ENCODE assay signal across 28 mouse cellular contexts in genomic region chr14:102190786-102191185, GRCm38 (mm10).
A peak's percentile ranks its signal among the peaks of the same experiment; 100 is the strongest.
DNase-seq lines count a peak whose midpoint lies in the region; ATAC-seq and TF ChIP-seq lines count a peak whose summit lies in the region.
"Had no signal": no experiment of that assay in that cellular context is flagged by ENCODE, and none has a peak within 500 bp of the region (broad histone marks: within the 10 kb centered on the region; RNA-seq: fewer than 3 reads in every experiment).

No protein-coding gene starts in this region.

- H3K27me3 ChIP-seq in heart, postnatal 0 days (ENCODE audit: control insufficient read depth, insufficient read depth, low read length): no peaks in the 10 kb centered on the region
- no peaks in the 10 kb centered on the region for H3K27me3 ChIP-seq in kidney, embryonic 14.5 days (ENCODE audit: control insufficient read depth, insufficient read depth, low read length)
- no peaks in the 10 kb centered on the region for H3K27me3 ChIP-seq in Patski
- no peaks in the 10 kb centered on the region for H3K27me3 ChIP-seq in kidney, postnatal 0 days (ENCODE audit: insufficient read depth, low read length)
- H3K27me3 ChIP-seq: embryonic facial prominence, embryonic 13.5 days; forebrain, embryonic 12.5 days; forebrain, embryonic 15.5 days; heart, embryonic 13.5 days; hindbrain, embryonic 13.5 days had no signal

- no peaks in the 10 kb centered on the region for H3K36me3 ChIP-seq in heart, postnatal 0 days (replicated peaks; ENCODE audit: control insufficient read depth, insufficient read depth, low read length)
- H3K36me3 ChIP-seq in kidney, embryonic 14.5 days (ENCODE audit: control insufficient read depth, insufficient read depth, low read length): no peaks in the 10 kb centered on the region
- no peaks in the 10 kb centered on the region for H3K36me3 ChIP-seq in kidney, postnatal 0 days (ENCODE audit: insufficient read depth, low read length)
- H3K36me3 ChIP-seq: embryonic facial prominence, embryonic 10.5 days; embryonic facial prominence, embryonic 13.5 days; forebrain, embryonic 12.5 days; forebrain, embryonic 15.5 days; heart, embryonic 10.5 days; heart, embryonic 13.5 days; hindbrain, embryonic 10.5 days; hindbrain, embryonic 13.5 days had no signal

- in situ Hi-C loops in Patski (cut with MboI; ENCODE audit: low pct_unique_long_range_greater_than_20kb): loop anchor here (25.0 kb wide), 2 partner anchors 322 to 797 kb away; partner anchors contain the start of gene Kctd12

- no peak overlapping the region for H3K4me3 ChIP-seq in heart, postnatal 0 days (ENCODE audit: low read depth, low read length)
- H3K4me3 ChIP-seq in kidney, embryonic 14.5 days (ENCODE audit: low read length): no peak overlapping the region
- no peak overlapping the region for H3K4me3 ChIP-seq in kidney, postnatal 0 days (replicated peaks; ENCODE audit: low read depth, low read length)
- H3K4me3 ChIP-seq: embryonic facial prominence, embryonic 10.5 days; embryonic facial prominence, embryonic 13.5 days; erythroblast, embryonic 14.5 days; forebrain, embryonic 12.5 days; forebrain, embryonic 15.5 days; heart, adult 2 months; heart, embryonic 10.5 days; heart, embryonic 13.5 days; hindbrain, embryonic 10.5 days; hindbrain, embryonic 13.5 days had no signal

- no peak overlapping the region for H3K27ac ChIP-seq in heart, postnatal 0 days (ENCODE audit: low read depth)
- H3K27ac ChIP-seq in kidney, embryonic 14.5 days (ENCODE audit: low read depth, low read length): no peak overlapping the region
- no peak overlapping the region for H3K27ac ChIP-seq in kidney, postnatal 0 days
- H3K27ac ChIP-seq: embryonic facial prominence, embryonic 10.5 days; embryonic facial prominence, embryonic 13.5 days; forebrain, embryonic 12.5 days; forebrain, embryonic 15.5 days; heart, adult 2 months; heart, embryonic 10.5 days; heart, embryonic 13.5 days; hindbrain, embryonic 10.5 days; hindbrain, embryonic 13.5 days had no signal

- no peak overlapping the region for H3K4me2 ChIP-seq in heart, postnatal 0 days (ENCODE audit: low read depth, low read length)
- no peak overlapping the region for H3K4me2 ChIP-seq in kidney, embryonic 14.5 days (replicated peaks; ENCODE audit: low read depth, low read length)
- H3K4me2 ChIP-seq in kidney, postnatal 0 days (ENCODE audit: low read length): no peak overlapping the region
- H3K4me2 ChIP-seq: embryonic facial prominence, embryonic 13.5 days; forebrain, embryonic 12.5 days; forebrain, embryonic 15.5 days; heart, embryonic 13.5 days; hindbrain, embryonic 13.5 days had no signal

- H3K4me1 ChIP-seq in heart, postnatal 0 days (ENCODE audit: control insufficient read depth, insufficient read depth): no peaks in the 10 kb centered on the region
- peaks cover 3% of the 10 kb centered on the region; the same call in 1 of the 2 replicates for H3K4me1 ChIP-seq in kidney, embryonic 14.5 days (ENCODE audit: control insufficient read depth, insufficient read depth, low read length)
- no peaks in the 10 kb centered on the region for H3K4me1 ChIP-seq in kidney, postnatal 0 days (replicated peaks; ENCODE audit: insufficient read depth, low read length)
- H3K4me1 ChIP-seq: embryonic facial prominence, embryonic 10.5 days; embryonic facial prominence, embryonic 13.5 days; forebrain, embryonic 12.5 days; forebrain, embryonic 15.5 days; heart, embryonic 10.5 days; hindbrain, embryonic 10.5 days; hindbrain, embryonic 13.5 days had no signal

- TF ChIP-seq EP300 in heart, postnatal 0 days (IDR thresholded peaks at IDR 0.05; ENCODE audit: low read depth): no peak

- no peaks in the 10 kb centered on the region for H3K9me3 ChIP-seq in heart, postnatal 0 days (replicated peaks; ENCODE audit: control insufficient read depth, low read length)
- H3K9me3 ChIP-seq in kidney, embryonic 14.5 days (ENCODE audit: control insufficient read depth, low read length): no peaks in the 10 kb centered on the region
- H3K9me3 ChIP-seq in kidney, postnatal 0 days (replicated peaks; ENCODE audit: low read length): no peaks in the 10 kb centered on the region
- H3K9me3 ChIP-seq: embryonic facial prominence, embryonic 10.5 days; embryonic facial prominence, embryonic 13.5 days; forebrain, embryonic 12.5 days; forebrain, embryonic 15.5 days; heart, embryonic 10.5 days; heart, embryonic 13.5 days; hindbrain, embryonic 10.5 days; hindbrain, embryonic 13.5 days had no signal

- TF ChIP-seq CTCF in heart, postnatal 0 days (IDR thresholded peaks at IDR 0.05; ENCODE audit: low read depth): no peak
- no peak for TF ChIP-seq CTCF in Patski (IDR thresholded peaks at IDR 0.05)
- no peak for TF ChIP-seq CTCF in kidney, postnatal 0 days (IDR thresholded peaks at IDR 0.05; ENCODE audit: low read depth)

- POLR2A ChIA-PET in Patski (lab: Charles Lee): no interaction called here

- intact Hi-C loops in heart, postnatal 10 days (cut with DNase I): no loop called here

- H3K9ac ChIP-seq in heart, postnatal 0 days (replicated peaks; ENCODE audit: low read depth, low read length): no peak overlapping the region
- no peak overlapping the region for H3K9ac ChIP-seq in kidney, embryonic 14.5 days (ENCODE audit: low read depth, low read length)
- H3K9ac ChIP-seq in kidney, postnatal 0 days (ENCODE audit: low read depth, low read length): no peak overlapping the region
- H3K9ac ChIP-seq: embryonic facial prominence, embryonic 13.5 days; forebrain, embryonic 12.5 days; forebrain, embryonic 15.5 days; heart, embryonic 13.5 days; hindbrain, embryonic 13.5 days had no signal

- no peak for ATAC-seq in heart, postnatal 0 days (ENCODE audit: insufficient read depth, low read depth)
- ATAC-seq in kidney, embryonic 14.5 days (ENCODE audit: low FRiP score, low TSS enrichment): peak; percentile 71; the same call in 1 of the 2 replicates
- ATAC-seq in Patski: peak; percentile 44
- peak; percentile 17; the same call in 1 of the 2 replicates for ATAC-seq in kidney, postnatal 0 days (replicated peaks; ENCODE audit: low FRiP score, low read depth)
- ATAC-seq: forebrain, embryonic 15.5 days; hindbrain, embryonic 16.5 days had no signal

- peak; percentile 8 for DNase-seq in heart, postnatal 0 days (ENCODE audit: low spot score)
- no peak for DNase-seq in heart, postnatal 10 days
- no peak for DNase-seq in kidney, adult 18-20 months
- DNase-seq in Patski (ENCODE audit: low read depth, low spot score): no peak
- peak; percentile 73 for DNase-seq in kidney, postnatal 0 days (ENCODE audit: low spot score)
- no peak for DNase-seq in spleen, adult 12 weeks (ENCODE audit: low spot score)
- DNase-seq in ovary, adult 18-20 months (ENCODE audit: low spot score): no peak
- DNase-seq: adrenal gland, adult 8-10 months; adrenal gland, postnatal 25 days; cerebellum, adult 11-12 months; cerebellum, adult 8-10 months; cerebellum, postnatal 10 days; cerebellum, postnatal 36 days; embryo, embryonic 11 days; gastrocnemius, postnatal 25 days; heart, adult 2 months; heart, postnatal 36 days had no signal

- 21% methylated on average over 1 of the region's 1 CpGs for WGBS in heart, postnatal 0 days
- WGBS in kidney, embryonic 14.5 days: 10% methylated on average over 1 of the region's 1 CpGs
- WGBS in kidney, postnatal 0 days: 10% methylated on average over 1 of the region's 1 CpGs

- CTCF ChIA-PET in Patski (lab: Charles Lee): no interaction called here

Comparison
In these comparisons a context has a peak if more than half of its experiments do, and no peak if none do; other contexts are left out.
1. DNase-seq: peak in heart, postnatal 0 days (single experiment) and kidney, postnatal 0 days (single experiment); none in heart, postnatal 10 days (0 of 2), kidney, adult 18-20 months (single experiment), Patski (single experiment), spleen, adult 12 weeks (single experiment) and ovary, adult 18-20 months (single experiment).